ENCODE assay signal across 8 mouse cellular contexts in genomic region chr11:52396597-52397188, GRCm38 (mm10). TPM values are rescaled to one million over a fixed set of nuclear protein-coding genes. Genes with fewer than 3 reads are reported as not detected.
DNase-seq lines count a peak whose midpoint lies in the region; ATAC-seq and TF ChIP-seq lines count a peak whose summit lies in the region.

No protein-coding gene starts in this region.

- peak; percentile 53 for ATAC-seq in common myeloid progenitor, adult 5-6 weeks (replicated peaks; ENCODE audit: low read depth, poor library complexity, severe bottlenecking)
- peak; percentile 89 for ATAC-seq in hindbrain, embryonic 12.5 days (ENCODE audit: low FRiP score)
- peak; percentile 79 for ATAC-seq in stomach, postnatal 0 days (ENCODE audit: low FRiP score, low TSS enrichment)

- peaks cover 17% of the 10 kb centered on the region for H3K4me1 ChIP-seq in hindbrain, embryonic 12.5 days
- no peaks in the 10 kb centered on the region for H3K4me1 ChIP-seq in stomach, postnatal 0 days (replicated peaks; ENCODE audit: control insufficient read depth, insufficient read depth)

- H3K9ac ChIP-seq in hindbrain, embryonic 12.5 days = peak overlapping the region; percentile 90
- H3K9ac ChIP-seq in stomach, postnatal 0 days (ENCODE audit: low read length) = peak overlapping the region; percentile 93

- H3K36me3 ChIP-seq in hindbrain, embryonic 12.5 days = no peaks in the 10 kb centered on the region
- no peaks in the 10 kb centered on the region for H3K36me3 ChIP-seq in stomach, postnatal 0 days (ENCODE audit: control insufficient read depth, insufficient read depth, low read length)

- no peak for TF ChIP-seq EP300 in stomach, postnatal 0 days (optimal IDR thresholded peaks at IDR 0.05)

- H3K27ac ChIP-seq in hindbrain, embryonic 12.5 days = peak overlapping the region; percentile 89
- H3K27ac ChIP-seq in stomach, postnatal 0 days (replicated peaks) = peak overlapping the region; percentile 96

- H3K4me2 ChIP-seq in hindbrain, embryonic 12.5 days (replicated peaks) = peak overlapping the region; percentile 64
- peak overlapping the region; percentile 71 for H3K4me2 ChIP-seq in stomach, postnatal 0 days (replicated peaks; ENCODE audit: low read depth)

- DNase-seq in thymus, adult 18-20 months = peak; percentile 39 to 64
- DNase-seq in thymus, postnatal 25 days = no peak
- peak; percentile 62 for DNase-seq in lung, postnatal 10 days
- no peak for DNase-seq in stomach, postnatal 0 days (ENCODE audit: low spot score)
- no peak for DNase-seq in cerebellum, postnatal 14 days
- DNase-seq in kidney, adult 18-20 months = no peak

- no peak for TF ChIP-seq CTCF in stomach, postnatal 0 days (IDR thresholded peaks at IDR 0.05; ENCODE audit: low read depth)

- H3K4me3 ChIP-seq in hindbrain, embryonic 12.5 days = peak overlapping the region; percentile 85
- peak overlapping the region; percentile 99 for H3K4me3 ChIP-seq in stomach, postnatal 0 days (ENCODE audit: low read depth, low read length)

- no peaks in the 10 kb centered on the region for H3K9me3 ChIP-seq in hindbrain, embryonic 12.5 days (replicated peaks)
- no peaks in the 10 kb centered on the region for H3K9me3 ChIP-seq in stomach, postnatal 0 days (ENCODE audit: control insufficient read depth, low read length)

- 1% methylated on average over 33 of the region's 33 CpGs for WGBS in hindbrain, embryonic 12.5 days
- under 1% methylated on average over 33 of the region's 33 CpGs for WGBS in stomach, postnatal 0 days

- no peaks in the 10 kb centered on the region for H3K27me3 ChIP-seq in hindbrain, embryonic 12.5 days
- H3K27me3 ChIP-seq in stomach, postnatal 0 days (ENCODE audit: control insufficient read depth, insufficient read depth, low read length) = no peaks in the 10 kb centered on the region

RNA-seq across cellular contexts. Expression of gene 9530068E07Rik, which starts 0.5 kb away (rescaled TPM):
- total RNA-seq in common myeloid progenitor, adult 5-6 weeks (2017) = 61.4 and 77.6 TPM in 2 replicates
- 172 and 178 TPM in 2 replicates for polyA plus RNA-seq in hindbrain, embryonic 12.5 days (2016; fragmentation: Nextera tagmentation; extraction: Ambion mirVana)
- 104 and 115 TPM in 2 replicates for polyA plus RNA-seq in stomach, postnatal 0 days (2015; fragmentation: Nextera tagmentation; extraction: Ambion mirVana)

RNA-seq across cellular contexts. Expression of gene Vdac1, which starts 36.0 kb away (rescaled TPM):
- total RNA-seq in common myeloid progenitor, adult 5-6 weeks (2017) = 230 and 274 TPM in 2 replicates
- 232 and 233 TPM in 2 replicates for polyA plus RNA-seq in hindbrain, embryonic 12.5 days (2016; fragmentation: Nextera tagmentation; extraction: Ambion mirVana)
- 189 and 193 TPM in 2 replicates for polyA plus RNA-seq in stomach, postnatal 0 days (2015; fragmentation: Nextera tagmentation; extraction: Ambion mirVana)

Comparison
In these comparisons a context has a peak if more than half of its experiments do, and no peak if none do; other contexts are left out.
1. DNase-seq: peak in thymus, adult 18-20 months (2 of 2) and lung, postnatal 10 days (single experiment); none in thymus, postnatal 25 days (single experiment), stomach, postnatal 0 days (single experiment), cerebellum, postnatal 14 days (0 of 2) and kidney, adult 18-20 months (single experiment).
2. Peak in every context shown above with its lines, with median percentiles within 50 percentile points of each other: ATAC-seq.